Mouse (Mus musculus) retina, postnatal 7 days (tissue): ENCODE measurements around the gene Gm21897.
"Not testable (repeated sequence)": the region's sequence is repeated elsewhere in the genome, so short reads cannot be mapped to it uniquely, and the experiment has no call there.

Source experiments
- DNase-seq: peaks from one replicate; pipeline ENCODE4 v3.0.0-alpha.2; 2012; ENCODE audit warnings: low read depth, low spot score

The Gm21897 gene

GRCm38 (mm10) chr16:15317158-15317557 is at the start of gene Gm21897:
TSS of gene Gm21897 (plus strand) at chr16:15317458.
- not testable (repeated sequence) for DNase-seq

GRCm38 (mm10) chr16:15272291-15272690 is 45.0 kb upstream of the Gm21897 start:
- DNase-seq: no peak

- DNase-seq: no peak
Measured at GRCm38 (mm10) chr16:15277461-15277860, 39.8 kb upstream of the Gm21897 start.

GRCm38 (mm10) chr16:15293041-15293440 is 24.2 kb upstream of the Gm21897 start:
- DNase-seq: no peak

GRCm38 (mm10) chr16:15294289-15294688 is 23.0 kb upstream of the Gm21897 start:
- no peak for DNase-seq

- DNase-seq: peak; percentile 4
Measured at GRCm38 (mm10) chr16:15294911-15295659, 22.2 kb upstream of the Gm21897 start.

GRCm38 (mm10) chr16:15334526-15334925 is 17.3 kb downstream of the Gm21897 start:
- DNase-seq: no peak

- no peak for DNase-seq
Measured at GRCm38 (mm10) chr16:15339051-15339450, 21.8 kb downstream of the Gm21897 start.

GRCm38 (mm10) chr16:15346045-15346444 is 28.8 kb downstream of the Gm21897 start:
- no peak for DNase-seq

- no peak for DNase-seq
Measured at GRCm38 (mm10) chr16:15349381-15349780, 32.1 kb downstream of the Gm21897 start.

GRCm38 (mm10) chr16:15351301-15351700 is 34.0 kb downstream of the Gm21897 start:
- DNase-seq: no peak

- no peak for DNase-seq
Measured at GRCm38 (mm10) chr16:15352320-15352719, 35.1 kb downstream of the Gm21897 start.

- DNase-seq: no peak
Measured at GRCm38 (mm10) chr16:15354901-15355300, 37.6 kb downstream of the Gm21897 start.

- no peak for DNase-seq
Measured at GRCm38 (mm10) chr16:15355339-15355738, 38.1 kb downstream of the Gm21897 start.

GRCm38 (mm10) chr16:15357766-15358165 is 40.5 kb downstream of the Gm21897 start:
- DNase-seq: no peak

GRCm38 (mm10) chr16:15359110-15359782 is 42.0 kb downstream of the Gm21897 start:
- DNase-seq: no peak

GRCm38 (mm10) chr16:15360825-15361224 is 43.6 kb downstream of the Gm21897 start:
- no peak for DNase-seq
